Mouse (Mus musculus): ENCODE measurements around the gene Kif27. TPM values are rescaled to one million over a fixed set of nuclear protein-coding genes. Genes with fewer than 3 reads are reported as not detected.
"Not testable (repeated sequence)": the region's sequence is repeated elsewhere in the genome, so short reads cannot be mapped to it uniquely, and the experiment has no call there.

The Kif27 gene
- polyA plus RNA-seq, 1 experiment from 2014 or later: 0.84 TPM

GRCm38 (mm10) chr13:58365179-58365578, 6.3 kb upstream of the Kif27 start:
- not testable (repeated sequence) for H3K9ac ChIP-seq (replicated peaks; ENCODE audit: low read length); H3K4me3 ChIP-seq (ENCODE audit: low read length); H3K27me3 ChIP-seq (ENCODE audit: insufficient read depth, low read length); H3K27ac ChIP-seq (ENCODE audit: low read length); H3K4me1 ChIP-seq (ENCODE audit: insufficient read depth, low read length); H3K9me3 ChIP-seq (ENCODE audit: low read length); H3K36me3 ChIP-seq (ENCODE audit: insufficient read depth, low read length); H3K4me2 ChIP-seq (replicated peaks; ENCODE audit: low read depth, low read length)
- WGBS: 29% methylated on average over 8 of the region's 8 CpGs
- ATAC-seq (ENCODE audit: low FRiP score, low TSS enrichment): peak; percentile 51; the same call in 1 of the 2 replicates

- no peak overlapping the region for H3K9ac ChIP-seq (replicated peaks; ENCODE audit: low read length)
- H3K4me2 ChIP-seq (replicated peaks; ENCODE audit: low read depth, low read length): no peak overlapping the region
- H3K27me3 ChIP-seq (ENCODE audit: insufficient read depth, low read length): no peaks in the 10 kb centered on the region
- H3K4me3 ChIP-seq (ENCODE audit: low read length): no peak overlapping the region
- H3K36me3 ChIP-seq (ENCODE audit: insufficient read depth, low read length): no peaks in the 10 kb centered on the region
- WGBS: 66% methylated on average over 8 of the region's 8 CpGs
- ATAC-seq (ENCODE audit: low FRiP score, low TSS enrichment): peak; percentile 46; the same call in 1 of the 2 replicates
- no peaks in the 10 kb centered on the region for H3K4me1 ChIP-seq (ENCODE audit: insufficient read depth, low read length)
- no peak overlapping the region for H3K27ac ChIP-seq (ENCODE audit: low read length)
- H3K9me3 ChIP-seq (ENCODE audit: low read length): no peaks in the 10 kb centered on the region
Measured at GRCm38 (mm10) chr13:58364353-58365175, 5.6 kb upstream of the Kif27 start.

- peak; percentile 73 for ATAC-seq (ENCODE audit: low FRiP score, low TSS enrichment)
- WGBS: 4% methylated on average over 7 of the region's 7 CpGs
- Histone ChIP-seq H3K4me1 (ENCODE audit: insufficient read depth, low read length) (no peaks in the 10 kb centered on the region), H3K4me2 (replicated peaks; ENCODE audit: low read depth, low read length) (peak overlapping the region; percentile 97), H3K9ac (replicated peaks; ENCODE audit: low read length) (peak overlapping the region; percentile 53; the same call in 1 of the 2 replicates), H3K4me3 (ENCODE audit: low read length) (peak overlapping the region; percentile 71), H3K27ac (ENCODE audit: low read length) (no peak overlapping the region), H3K36me3 (ENCODE audit: insufficient read depth, low read length) (no peaks in the 10 kb centered on the region), H3K27me3 (ENCODE audit: insufficient read depth, low read length) (no peaks in the 10 kb centered on the region), H3K9me3 (ENCODE audit: low read length) (no peaks in the 10 kb centered on the region)
Measured at GRCm38 (mm10) chr13:58359304-58359653, 357 bp upstream of the Kif27 start.

- Histone ChIP-seq H3K9me3 (ENCODE audit: low read length) (no peaks in the 10 kb centered on the region), H3K4me3 (ENCODE audit: low read length) (no peak overlapping the region), H3K36me3 (ENCODE audit: insufficient read depth, low read length) (no peaks in the 10 kb centered on the region), H3K4me1 (ENCODE audit: insufficient read depth, low read length) (no peaks in the 10 kb centered on the region), H3K9ac (replicated peaks; ENCODE audit: low read length) (no peak overlapping the region), H3K27me3 (ENCODE audit: insufficient read depth, low read length) (no peaks in the 10 kb centered on the region), H3K27ac (ENCODE audit: low read length) (no peak overlapping the region), H3K4me2 (replicated peaks; ENCODE audit: low read depth, low read length) (no peak overlapping the region)
- ATAC-seq (ENCODE audit: low FRiP score, low TSS enrichment): no peak
Measured at GRCm38 (mm10) chr13:58352996-58353395, 5.9 kb downstream of the Kif27 start.

GRCm38 (mm10) chr13:58350606-58351005, 8.3 kb downstream of the Kif27 start:
- Histone ChIP-seq H3K4me2 (replicated peaks; ENCODE audit: low read depth, low read length) (no peak overlapping the region), H3K4me3 (ENCODE audit: low read length) (no peak overlapping the region), H3K4me1 (ENCODE audit: insufficient read depth, low read length) (no peaks in the 10 kb centered on the region), H3K9me3 (ENCODE audit: low read length) (no peaks in the 10 kb centered on the region), H3K9ac (replicated peaks; ENCODE audit: low read length) (no peak overlapping the region), H3K36me3 (ENCODE audit: insufficient read depth, low read length) (no peaks in the 10 kb centered on the region), H3K27ac (ENCODE audit: low read length) (no peak overlapping the region), H3K27me3 (ENCODE audit: insufficient read depth, low read length) (no peaks in the 10 kb centered on the region)
- ATAC-seq (ENCODE audit: low FRiP score, low TSS enrichment): no peak
- 59% methylated on average over 4 of the region's 4 CpGs for WGBS

GRCm38 (mm10) chr13:58344505-58344904, 14.4 kb downstream of the Kif27 start:
- Histone ChIP-seq H3K4me1 (ENCODE audit: insufficient read depth, low read length) (no peaks in the 10 kb centered on the region), H3K4me2 (replicated peaks; ENCODE audit: low read depth, low read length) (no peak overlapping the region), H3K27me3 (ENCODE audit: insufficient read depth, low read length) (no peaks in the 10 kb centered on the region), H3K27ac (ENCODE audit: low read length) (no peak overlapping the region), H3K9me3 (ENCODE audit: low read length) (no peaks in the 10 kb centered on the region), H3K36me3 (ENCODE audit: insufficient read depth, low read length) (no peaks in the 10 kb centered on the region), H3K9ac (replicated peaks; ENCODE audit: low read length) (no peak overlapping the region), H3K4me3 (ENCODE audit: low read length) (no peak overlapping the region)
- ATAC-seq (ENCODE audit: low FRiP score, low TSS enrichment): no peak
- 86% methylated on average over 9 of the region's 9 CpGs for WGBS

- WGBS: 82% methylated on average over 12 of the region's 12 CpGs
- no peak for ATAC-seq (ENCODE audit: low FRiP score, low TSS enrichment)
- H3K9ac ChIP-seq (replicated peaks; ENCODE audit: low read length): no peak overlapping the region
Measured at GRCm38 (mm10) chr13:58337456-58337855, 21.5 kb downstream of the Kif27 start.

GRCm38 (mm10) chr13:58334116-58334515, 24.8 kb downstream of the Kif27 start:
- no peak overlapping the region for H3K27ac ChIP-seq (ENCODE audit: low read length)
- 95% methylated on average over 5 of the region's 5 CpGs for WGBS
- no peak for ATAC-seq (ENCODE audit: low FRiP score, low TSS enrichment)
- no peaks in the 10 kb centered on the region for H3K36me3 ChIP-seq (ENCODE audit: insufficient read depth, low read length)
- H3K4me1 ChIP-seq (ENCODE audit: insufficient read depth, low read length): no peaks in the 10 kb centered on the region
- no peak overlapping the region for H3K4me3 ChIP-seq (ENCODE audit: low read length)
- H3K4me2 ChIP-seq (replicated peaks; ENCODE audit: low read depth, low read length): no peak overlapping the region
- H3K9ac ChIP-seq (replicated peaks; ENCODE audit: low read length): no peak overlapping the region
- H3K27me3 ChIP-seq (ENCODE audit: insufficient read depth, low read length): no peaks in the 10 kb centered on the region
- H3K9me3 ChIP-seq (ENCODE audit: low read length): no peaks in the 10 kb centered on the region

More at GRCm38 (mm10) chr13:58337456-58337855, 21.5 kb downstream of the Kif27 start:
- H3K9me3 ChIP-seq (ENCODE audit: low read length): no peaks in the 10 kb centered on the region
- no peak overlapping the region for H3K4me2 ChIP-seq (replicated peaks; ENCODE audit: low read depth, low read length)
- H3K4me1 ChIP-seq (ENCODE audit: insufficient read depth, low read length): no peaks in the 10 kb centered on the region
- H3K36me3 ChIP-seq (ENCODE audit: insufficient read depth, low read length): no peaks in the 10 kb centered on the region
- H3K27ac ChIP-seq (ENCODE audit: low read length): no peak overlapping the region
- no peak overlapping the region for H3K4me3 ChIP-seq (ENCODE audit: low read length)
- no peaks in the 10 kb centered on the region for H3K27me3 ChIP-seq (ENCODE audit: insufficient read depth, low read length)

- Histone ChIP-seq H3K9ac (replicated peaks; ENCODE audit: low read length) (no peak overlapping the region), H3K27ac (ENCODE audit: low read length) (no peak overlapping the region), H3K36me3 (ENCODE audit: insufficient read depth, low read length) (no peaks in the 10 kb centered on the region), H3K27me3 (ENCODE audit: insufficient read depth, low read length) (no peaks in the 10 kb centered on the region), H3K9me3 (ENCODE audit: low read length) (no peaks in the 10 kb centered on the region), H3K4me2 (replicated peaks; ENCODE audit: low read depth, low read length) (no peak overlapping the region), H3K4me1 (ENCODE audit: insufficient read depth, low read length) (no peaks in the 10 kb centered on the region), H3K4me3 (ENCODE audit: low read length) (no peak overlapping the region)
- 60% methylated on average over 2 of the region's 2 CpGs for WGBS
- ATAC-seq (ENCODE audit: low FRiP score, low TSS enrichment): no peak
Measured at GRCm38 (mm10) chr13:58317768-58318167, 41.2 kb downstream of the Kif27 start.

GRCm38 (mm10) chr13:58314991-58315390, 43.9 kb downstream of the Kif27 start:
- no peak for ATAC-seq (ENCODE audit: low FRiP score, low TSS enrichment)
- no peak overlapping the region for H3K4me2 ChIP-seq (replicated peaks; ENCODE audit: low read depth, low read length)
- no peaks in the 10 kb centered on the region for H3K27me3 ChIP-seq (ENCODE audit: insufficient read depth, low read length)
- WGBS: 72% methylated on average over 6 of the region's 6 CpGs
- no peak overlapping the region for H3K27ac ChIP-seq (ENCODE audit: low read length)
- no peaks in the 10 kb centered on the region for H3K4me1 ChIP-seq (ENCODE audit: insufficient read depth, low read length)
- no peaks in the 10 kb centered on the region for H3K9me3 ChIP-seq (ENCODE audit: low read length)
- no peaks in the 10 kb centered on the region for H3K36me3 ChIP-seq (ENCODE audit: insufficient read depth, low read length)
- H3K9ac ChIP-seq (replicated peaks; ENCODE audit: low read length): no peak overlapping the region
- H3K4me3 ChIP-seq (ENCODE audit: low read length): no peak overlapping the region

All from kidney, embryonic 16.5 days (tissue).